Mouse (Mus musculus): ENCODE results near the gene Odf3l2. TPM values are rescaled to one million over a fixed set of nuclear protein-coding genes. Genes with fewer than 3 reads are reported as not detected.

The Odf3l2 gene
- polyA plus RNA-seq, 1 experiment from 2014 or later: not detected

GRCm38 (mm10) chr10:79594872-79595589 is 50.5 kb downstream of the Odf3l2 start:
- Histone ChIP-seq H3K79me2 (ENCODE audit: inconsistent target) (no peaks in the 10 kb centered on the region), H3K4me3 (ENCODE audit: inconsistent target) (no peak overlapping the region), H3K36me3 (ENCODE audit: inconsistent target) (no peaks in the 10 kb centered on the region), H3K27ac (no peak overlapping the region)
- WGBS (ENCODE audit: missing documents): 18% methylated on average over 17 of the region's 17 CpGs

- 3% methylated on average over 5 of the region's 6 CpGs for WGBS (ENCODE audit: missing documents)
- Histone ChIP-seq H3K27ac (no peak overlapping the region), H3K4me3 (ENCODE audit: inconsistent target) (no peak overlapping the region), H3K36me3 (ENCODE audit: inconsistent target) (no peaks in the 10 kb centered on the region), H3K79me2 (ENCODE audit: inconsistent target) (no peaks in the 10 kb centered on the region)
Measured at GRCm38 (mm10) chr10:79594111-79594510, 51.4 kb downstream of the Odf3l2 start.

GRCm38 (mm10) chr10:79590702-79591101 is 54.8 kb downstream of the Odf3l2 start:
- no peak overlapping the region for H3K27ac ChIP-seq
- no peaks in the 10 kb centered on the region for H3K79me2 ChIP-seq (ENCODE audit: inconsistent target)
- H3K4me3 ChIP-seq (ENCODE audit: inconsistent target): no peak overlapping the region
- no peaks in the 10 kb centered on the region for H3K36me3 ChIP-seq (ENCODE audit: inconsistent target)
- 22% methylated on average over 1 of the region's 1 CpGs for WGBS (ENCODE audit: missing documents)

Other genes with a start within 250 kb of the Odf3l2 start
- gene Vmn2r83, start 177.0 kb downstream of the Odf3l2 start, polyA plus RNA-seq (2018): not detected in 3 replicates
- gene Plpp2, start 111.9 kb downstream of the Odf3l2 start, polyA plus RNA-seq (2018): 5.9 to 18.3 TPM (median 17.5 TPM) in 3 replicates
- 4.8 to 16.5 TPM (median 12.6 TPM) in 3 replicates for gene Mier2, start 90.5 kb downstream of the Odf3l2 start, polyA plus RNA-seq (2018)
- not detected in 3 replicates for gene Theg, start 58.4 kb downstream of the Odf3l2 start, polyA plus RNA-seq (2018)
- gene C2cd4c, start 31.7 kb downstream of the Odf3l2 start, polyA plus RNA-seq (2018): not detected in 3 replicates
- gene Shc2, start 7.8 kb downstream of the Odf3l2 start, polyA plus RNA-seq (2018): 0.15 to 0.53 TPM (median 0.38 TPM) in 3 replicates
- gene Madcam1, start 18.8 kb upstream of the Odf3l2 start, polyA plus RNA-seq (2018): not detected in 3 replicates
- gene Tpgs1, start 23.6 kb upstream of the Odf3l2 start, polyA plus RNA-seq (2018): 10.4 to 41.3 TPM (median 25.9 TPM) in 3 replicates
- gene Cdc34, start 36.5 kb upstream of the Odf3l2 start, polyA plus RNA-seq (2018): 78.9 to 136 TPM (median 128 TPM) in 3 replicates
- 0.30 TPM in 1 of 3 replicates, not detected in the others for gene Gzmm, start 43.3 kb upstream of the Odf3l2 start, polyA plus RNA-seq (2018)
- gene Bsg, start 58.8 kb upstream of the Odf3l2 start, polyA plus RNA-seq (2018): 331 to 456 TPM (median 356 TPM) in 3 replicates
- 0.30 to 1.6 TPM (median 0.40 TPM) in 3 replicates for gene Hcn2, start 70.9 kb upstream of the Odf3l2 start, polyA plus RNA-seq (2018)
- 11.4 to 13.9 TPM (median 11.7 TPM) in 3 replicates for gene Polrmt, start 100.8 kb upstream of the Odf3l2 start, polyA plus RNA-seq (2018)
- not detected in 3 replicates for gene Fgf22, start 109.3 kb upstream of the Odf3l2 start, polyA plus RNA-seq (2018)
- gene Rnf126, start 121.2 kb upstream of the Odf3l2 start, polyA plus RNA-seq (2018): 20.1 to 34.6 TPM (median 21.2 TPM) in 3 replicates
- gene Fstl3, start 131.5 kb upstream of the Odf3l2 start, polyA plus RNA-seq (2018): 0.12 to 0.67 TPM (median 0.47 TPM) in 3 replicates
- gene Prss57, start 145.2 kb upstream of the Odf3l2 start, polyA plus RNA-seq (2018): not detected in 3 replicates
- 1.3 to 1.9 TPM (median 1.8 TPM) in 3 replicates for gene Palm, start 147.8 kb upstream of the Odf3l2 start, polyA plus RNA-seq (2018)
- 0.23 to 0.95 TPM (median 0.93 TPM) in 3 replicates for gene Misp, start 175.3 kb upstream of the Odf3l2 start, polyA plus RNA-seq (2018)
- gene Ptbp1, start 208.7 kb upstream of the Odf3l2 start, polyA plus RNA-seq (2018): 119 to 188 TPM (median 143 TPM) in 3 replicates
- 0.96 to 1.6 TPM (median 1.2 TPM) in 3 replicates for gene Prtn3, start 228.7 kb upstream of the Odf3l2 start, polyA plus RNA-seq (2018)
- 0.64 to 2.5 TPM (median 1.0 TPM) in 3 replicates for gene Plppr3, start 228.9 kb upstream of the Odf3l2 start, polyA plus RNA-seq (2018)
- gene Elane, start 240.5 kb upstream of the Odf3l2 start, polyA plus RNA-seq (2018): 0.67 to 0.89 TPM in 2 of 3 replicates, not detected in the other
- not detected in 3 replicates for gene Cfd, start 245.1 kb upstream of the Odf3l2 start, polyA plus RNA-seq (2018)